Mouse (Mus musculus) testis, postnatal 14 days (tissue): Measurements from ENCODE around the gene Wdr11.

Experiments used
- DNase-seq: peaks from one replicate; pipeline ENCODE4 v3.0.0; 2021; ENCODE audit warnings: low spot score

The Wdr11 gene

DNA sequence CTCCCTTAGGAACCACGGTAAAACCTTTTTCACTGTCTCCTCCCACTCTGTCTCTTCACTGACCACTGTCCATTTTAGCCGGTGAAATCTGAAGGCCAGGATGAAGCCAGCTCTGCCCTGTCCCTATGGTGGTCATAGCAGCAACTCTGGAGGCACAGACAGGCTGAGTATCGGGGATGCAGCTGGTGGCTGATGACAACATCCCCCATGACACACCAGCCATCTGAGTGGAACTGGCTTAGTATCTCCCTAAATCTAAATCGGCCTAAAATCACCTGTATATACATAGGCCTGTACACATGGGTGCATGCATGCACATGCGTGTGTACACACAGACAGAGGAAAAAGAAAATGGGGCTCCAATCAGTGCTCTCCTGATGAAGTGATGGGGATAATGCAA, 93.7 kb downstream of the Wdr11 start:
- no peak for DNase-seq
